Mouse (Mus musculus): ENCODE measurements around the gene Tex14. TPM values are rescaled to one million over a fixed set of nuclear protein-coding genes. Genes with fewer than 3 reads are reported as not detected.
A peak's percentile ranks its signal among the peaks of the same experiment; 100 is the strongest.
"Not testable (repeated sequence)": the region's sequence is repeated elsewhere in the genome, so short reads cannot be mapped to it uniquely, and the experiment has no call there.

Gene Tex14
- polyA plus RNA-seq, 1 experiment from 2014 or later: 0.82 TPM

- Histone ChIP-seq H3K4me3 (no peak overlapping the region), H3K9ac (no peak overlapping the region), H3K27ac (no peak overlapping the region), H3K4me2 (no peak overlapping the region), H3K27me3 (no peaks in the 10 kb centered on the region), H3K4me1 (0 out of 2 replicates have a peak, but pooled peaks cover 5% of the 10 kb centered on the region), H3K9me3 (no peaks in the 10 kb centered on the region), H3K36me3 (no peaks in the 10 kb centered on the region)
- ATAC-seq (ENCODE audit: insufficient number of reproducible peaks, low FRiP score, low TSS enrichment, low read depth): no peak
- WGBS: 83% methylated on average over 2 of the region's 2 CpGs
Measured at GRCm38 (mm10) chr11:87454035-87454690, 49.3 kb downstream of the Tex14 start.

GRCm38 (mm10) chr11:87455573-87455972, 50.7 kb downstream of the Tex14 start:
- 0 out of 2 replicates have a peak, but pooled peaks cover 5% of the 10 kb centered on the region for H3K4me1 ChIP-seq
- H3K27me3 ChIP-seq: no peaks in the 10 kb centered on the region
- H3K36me3 ChIP-seq: no peaks in the 10 kb centered on the region
- no peak overlapping the region for H3K4me3 ChIP-seq
- H3K27ac ChIP-seq: no peak overlapping the region
- WGBS: 89% methylated on average over 5 of the region's 5 CpGs
- H3K4me2 ChIP-seq: no peak overlapping the region
- H3K9me3 ChIP-seq: no peaks in the 10 kb centered on the region
- no peak overlapping the region for H3K9ac ChIP-seq
- no peak for ATAC-seq (ENCODE audit: insufficient number of reproducible peaks, low FRiP score, low TSS enrichment, low read depth)

GRCm38 (mm10) chr11:87455984-87456383, 51.1 kb downstream of the Tex14 start:
- Histone ChIP-seq H3K27ac (no peak overlapping the region), H3K9me3 (no peaks in the 10 kb centered on the region), H3K27me3 (no peaks in the 10 kb centered on the region), H3K4me2 (no peak overlapping the region), H3K9ac (no peak overlapping the region), H3K4me3 (no peak overlapping the region), H3K4me1 (0 out of 2 replicates have a peak, but pooled peaks cover 5% of the 10 kb centered on the region), H3K36me3 (no peaks in the 10 kb centered on the region)
- WGBS: 87% methylated on average over 4 of the region's 4 CpGs
- no peak for ATAC-seq (ENCODE audit: insufficient number of reproducible peaks, low FRiP score, low TSS enrichment, low read depth)

- Histone ChIP-seq H3K27me3 (no peaks in the 10 kb centered on the region), H3K9me3 (no peaks in the 10 kb centered on the region), H3K4me1 (0 out of 2 replicates have a peak, but pooled peaks cover 2% of the 10 kb centered on the region), H3K4me2 (no peak overlapping the region), H3K36me3 (no peaks in the 10 kb centered on the region), H3K9ac (no peak overlapping the region), H3K4me3 (no peak overlapping the region), H3K27ac (no peak overlapping the region)
- WGBS: 89% methylated on average over 6 of the region's 6 CpGs
- ATAC-seq (ENCODE audit: insufficient number of reproducible peaks, low FRiP score, low TSS enrichment, low read depth): no peak
Measured at GRCm38 (mm10) chr11:87460566-87460965, 55.7 kb downstream of the Tex14 start.

GRCm38 (mm10) chr11:87461780-87462460, 57.1 kb downstream of the Tex14 start:
- peak overlapping the region; percentile 42 for H3K4me3 ChIP-seq
- not testable (repeated sequence) for H3K9ac ChIP-seq, H3K27ac ChIP-seq, H3K36me3 ChIP-seq, H3K27me3 ChIP-seq, H3K9me3 ChIP-seq, H3K4me1 ChIP-seq
- H3K4me2 ChIP-seq: peak overlapping the region; percentile 49
- WGBS: under 1% methylated on average over 27 of the region's 58 CpGs
- ATAC-seq (ENCODE audit: insufficient number of reproducible peaks, low FRiP score, low TSS enrichment, low read depth): peak; percentile 98

- Histone ChIP-seq H3K27me3 (no peaks in the 10 kb centered on the region), H3K9ac (no peak overlapping the region), H3K4me1 (peaks cover 3% of the 10 kb centered on the region), H3K36me3 (no peaks in the 10 kb centered on the region), H3K27ac (peak overlapping the region; percentile 78), H3K4me3 (no peak overlapping the region), H3K4me2 (no peak overlapping the region), H3K9me3 (no peaks in the 10 kb centered on the region)
- WGBS: 4% methylated on average over 9 of the region's 9 CpGs
- ATAC-seq (ENCODE audit: insufficient number of reproducible peaks, low FRiP score, low TSS enrichment, low read depth): no peak; the same call in 1 of the 2 replicates
Measured at GRCm38 (mm10) chr11:87462461-87463242, 57.8 kb downstream of the Tex14 start.

- Histone ChIP-seq H3K27me3 (no peaks in the 10 kb centered on the region), H3K27ac (peak overlapping the region; percentile 33; the same call in 1 of the 2 replicates), H3K4me2 (no peak overlapping the region), H3K9ac (no peak overlapping the region), H3K4me3 (no peak overlapping the region), H3K9me3 (no peaks in the 10 kb centered on the region), H3K36me3 (no peaks in the 10 kb centered on the region), H3K4me1 (peaks cover 7% of the 10 kb centered on the region)
- WGBS: 35% methylated on average over 5 of the region's 5 CpGs
- no peak for ATAC-seq (ENCODE audit: insufficient number of reproducible peaks, low FRiP score, low TSS enrichment, low read depth)
Measured at GRCm38 (mm10) chr11:87463243-87463540, 58.3 kb downstream of the Tex14 start.

- H3K4me1 ChIP-seq; H3K27me3 ChIP-seq; H3K27ac ChIP-seq; H3K9ac ChIP-seq; ATAC-seq (ENCODE audit: insufficient number of reproducible peaks, low FRiP score, low TSS enrichment, low read depth); H3K9me3 ChIP-seq; H3K4me3 ChIP-seq; H3K36me3 ChIP-seq; H3K4me2 ChIP-seq: not testable (repeated sequence)
- WGBS: 82% methylated on average over 4 of the region's 4 CpGs
Measured at GRCm38 (mm10) chr11:87463792-87464430, 59.0 kb downstream of the Tex14 start.

- Histone ChIP-seq H3K4me1 (peaks cover 10% of the 10 kb centered on the region), H3K27me3 (no peaks in the 10 kb centered on the region), H3K27ac (no peak overlapping the region), H3K9me3 (no peaks in the 10 kb centered on the region), H3K4me2 (no peak overlapping the region), H3K36me3 (no peaks in the 10 kb centered on the region), H3K4me3 (no peak overlapping the region), H3K9ac (no peak overlapping the region)
- WGBS: 63% methylated on average over 6 of the region's 6 CpGs
- no peak for ATAC-seq (ENCODE audit: insufficient number of reproducible peaks, low FRiP score, low TSS enrichment, low read depth)
Measured at GRCm38 (mm10) chr11:87465990-87466593, 61.2 kb downstream of the Tex14 start.

GRCm38 (mm10) chr11:87467491-87468277, 62.8 kb downstream of the Tex14 start:
- Histone ChIP-seq H3K27ac (no peak overlapping the region), H3K4me1 (peaks cover 10% of the 10 kb centered on the region), H3K27me3 (no peaks in the 10 kb centered on the region), H3K9me3 (no peaks in the 10 kb centered on the region), H3K9ac (no peak overlapping the region), H3K4me3 (no peak overlapping the region), H3K36me3 (no peaks in the 10 kb centered on the region), H3K4me2 (no peak overlapping the region; the same call in 1 of the 2 replicates)
- WGBS: 36% methylated on average over 19 of the region's 19 CpGs
- no peak for ATAC-seq (ENCODE audit: insufficient number of reproducible peaks, low FRiP score, low TSS enrichment, low read depth)

GRCm38 (mm10) chr11:87468278-87468655, 63.4 kb downstream of the Tex14 start:
- Histone ChIP-seq H3K4me1 (peaks cover 10% of the 10 kb centered on the region), H3K9me3 (no peaks in the 10 kb centered on the region), H3K27me3 (no peaks in the 10 kb centered on the region), H3K4me3 (no peak overlapping the region), H3K9ac (no peak overlapping the region), H3K4me2 (no peak overlapping the region), H3K27ac (no peak overlapping the region), H3K36me3 (no peaks in the 10 kb centered on the region)
- WGBS: 46% methylated on average over 7 of the region's 7 CpGs
- ATAC-seq (ENCODE audit: insufficient number of reproducible peaks, low FRiP score, low TSS enrichment, low read depth): no peak

All from limb, embryonic 15.5 days (tissue).